Mouse (Mus musculus) cerebellum, adult 2 months (tissue): ENCODE data around the gene Lor.

Source experiments
- CTCF ChIP-seq: fragments of 200-500 bp; IDR thresholded peaks from 2 replicates; pipeline ENCODE4 v1.5.1; 2011; ENCODE audit warnings: low read depth, mild to moderate bottlenecking, control low read depth, low read length, moderate library complexity, borderline replicate concordance; ENCODE audit not compliant: insufficient read depth
- POLR2A ChIP-seq: fragments of 200-500 bp; IDR thresholded peaks from 2 replicates; pipeline ENCODE4 v1.6.1; 2011; ENCODE audit warnings: low read length, control low read depth, borderline replicate concordance; ENCODE audit not compliant: insufficient read depth

- TF ChIP-seq CTCF (no peak), POLR2A (no peak)
These were observed 23.6 kb upstream of the Lor start for GRCm38 (mm10) chr3:92106582-92106981.
